Mouse (Mus musculus) forebrain, embryonic 11.5 days (tissue): ENCODE data around the gene Tnfaip8l1. TPM values are rescaled to one million over a fixed set of nuclear protein-coding genes. Genes with fewer than 3 reads are reported as not detected.

Experiments
- ATAC-seq: fragments of 200-750 bp; cut with Nextera tagmentation; replicated peaks from 2 replicates; pipeline ENCODE4 v1.8.0; 2017; ENCODE audit warnings: moderate TSS enrichment; ENCODE audit not compliant: low FRiP score
- DNase-seq: peaks from one replicate; pipeline ENCODE4 v3.0.0-alpha.2; 2017; ENCODE audit warnings: low spot score
- H3K27ac ChIP-seq: fragments of 300-500 bp; sonication (generic); 2 replicates; pipeline ENCODE4 v1.5.1; 2014; ENCODE audit warnings: low read depth, low read length
- H3K27me3 ChIP-seq: fragments of 300-500 bp; sonication (generic); 2 replicates; pipeline ENCODE4 v1.6.1; 2014; ENCODE audit warnings: mild to moderate bottlenecking, low read length, mixed read lengths; ENCODE audit not compliant: control insufficient read depth, insufficient read depth
- H3K36me3 ChIP-seq: fragments of 300-500 bp; sonication (generic); 2 replicates; pipeline ENCODE4 v1.6.1; 2014; ENCODE audit warnings: mild to moderate bottlenecking, low read length, moderate library complexity, mixed read lengths; ENCODE audit not compliant: control insufficient read depth, insufficient read depth
- H3K4me1 ChIP-seq: fragments of 300-500 bp; sonication (generic); replicated peaks from 2 replicates; pipeline ENCODE4 v1.6.1; 2014; ENCODE audit warnings: low read length, mixed read lengths; ENCODE audit not compliant: control insufficient read depth, insufficient read depth
- H3K4me2 ChIP-seq: fragments of 300-500 bp; sonication (generic); 2 replicates; pipeline ENCODE4 v1.6.1; 2014; ENCODE audit warnings: low read depth, mild to moderate bottlenecking, low read length, moderate library complexity, mixed read lengths; ENCODE audit not compliant: severe bottlenecking
- H3K4me3 ChIP-seq: fragments of 300-500 bp; sonication (generic); 2 replicates; pipeline ENCODE4 v1.5.1; 2014; ENCODE audit warnings: low read depth, low read length
- H3K9ac ChIP-seq: fragments of 300-500 bp; sonication (generic); 2 replicates; pipeline ENCODE4 v1.6.1; 2014; ENCODE audit warnings: low read length
- H3K9me3 ChIP-seq: fragments of 300-500 bp; sonication (generic); 2 replicates; pipeline ENCODE4 v1.6.1; 2016; ENCODE audit warnings: low read length, mixed read lengths; ENCODE audit not compliant: control insufficient read depth
- WGBS: fragments of 180-500 bp; shearing (Covaris S2); extraction: QIAGEN DNeasy Blood & Tissue Kit; methylation state at CpG from one replicate; pipeline ENCODE4 v1.1.7; 2014; 5-methylcytosine and 5-hydroxymethylcytosine counted together
- polyA plus RNA-seq: library from polyadenylated mRNA; unstranded; fragments of >200 nt; fragmentation: Nextera tagmentation; extraction: Ambion mirVana; gene quantifications from 2 replicates; pipeline ENCODE4 v1.2.1, GENCODE M21; 2014

The Tnfaip8l1 gene
- polyA plus RNA-seq, 1 experiment from 2014 or later: 7.7 TPM

DNA sequence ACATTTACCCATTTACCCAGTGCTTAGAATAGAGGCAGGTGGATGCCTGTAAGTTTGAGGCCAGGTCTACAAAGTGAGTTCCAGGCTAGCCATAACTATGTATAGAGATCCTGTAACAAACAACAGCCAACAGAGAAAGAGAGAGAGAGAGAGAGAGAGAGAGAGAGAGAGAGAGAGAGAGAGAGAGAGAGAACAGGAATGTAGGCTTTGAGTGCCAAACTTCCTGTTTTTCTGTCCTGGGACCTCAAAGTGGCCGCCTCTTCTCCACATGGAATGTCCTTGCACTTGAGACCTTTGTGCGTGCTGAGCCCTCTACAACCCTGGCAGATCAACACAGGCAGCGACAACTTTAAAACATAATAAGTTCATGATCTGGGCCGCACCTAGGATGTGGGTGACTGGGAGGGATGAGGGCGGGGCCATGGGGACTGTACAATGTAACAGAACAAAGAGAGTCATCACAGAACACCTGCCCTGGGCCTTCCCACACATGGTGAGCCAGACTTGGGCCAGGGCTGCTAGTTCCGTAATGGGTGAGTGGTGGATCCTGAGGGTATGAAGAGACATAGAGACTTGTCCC is 1.3 kb downstream of the Tnfaip8l1 start:
- DNase-seq: no peak
- Histone ChIP-seq H3K9me3 (no peaks in the 10 kb centered on the region), H3K27ac (no peak overlapping the region), H3K4me3 (no peak overlapping the region), H3K4me2 (no peak overlapping the region), H3K36me3 (no peaks in the 10 kb centered on the region), H3K27me3 (peaks cover 3% of the 10 kb centered on the region; the same call in 1 of the 2 replicates), H3K9ac (no peak overlapping the region), H3K4me1 (peaks cover 10% of the 10 kb centered on the region; the same call in 1 of the 2 replicates)
- no peak for ATAC-seq
- 84% methylated on average over 6 of the region's 6 CpGs for WGBS

DNA sequence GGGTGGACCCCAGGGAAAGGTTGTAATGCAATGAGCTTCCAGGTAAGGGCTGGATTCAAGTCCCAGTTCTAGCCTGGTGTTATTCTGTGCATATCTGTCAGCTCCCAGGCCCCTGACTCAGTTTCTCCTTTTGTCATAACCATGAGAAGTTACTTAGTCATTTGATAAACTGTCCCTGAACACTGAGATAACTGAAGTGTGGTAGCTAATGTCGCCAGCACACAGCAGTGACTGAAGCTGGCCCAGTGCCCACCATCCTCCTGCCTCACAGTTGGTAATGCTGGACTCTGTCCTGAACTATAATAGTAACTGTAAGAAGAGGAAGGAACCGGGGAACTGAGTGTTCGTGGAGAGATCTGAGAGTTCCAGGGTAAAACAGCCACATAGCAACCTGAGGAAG is 2.2 kb downstream of the Tnfaip8l1 start:
- H3K9me3 ChIP-seq: no peaks in the 10 kb centered on the region
- peaks cover 10% of the 10 kb centered on the region; the same call in 1 of the 2 replicates for H3K4me1 ChIP-seq
- 78% methylated on average over 3 of the region's 3 CpGs for WGBS
- no peaks in the 10 kb centered on the region for H3K36me3 ChIP-seq
- no peak overlapping the region for H3K4me3 ChIP-seq
- DNase-seq (no peak), ATAC-seq (no peak)
- H3K27me3 ChIP-seq: peaks cover 3% of the 10 kb centered on the region; the same call in 1 of the 2 replicates
- no peak overlapping the region for H3K9ac ChIP-seq
- H3K4me2 ChIP-seq: no peak overlapping the region
- no peak overlapping the region for H3K27ac ChIP-seq

DNA sequence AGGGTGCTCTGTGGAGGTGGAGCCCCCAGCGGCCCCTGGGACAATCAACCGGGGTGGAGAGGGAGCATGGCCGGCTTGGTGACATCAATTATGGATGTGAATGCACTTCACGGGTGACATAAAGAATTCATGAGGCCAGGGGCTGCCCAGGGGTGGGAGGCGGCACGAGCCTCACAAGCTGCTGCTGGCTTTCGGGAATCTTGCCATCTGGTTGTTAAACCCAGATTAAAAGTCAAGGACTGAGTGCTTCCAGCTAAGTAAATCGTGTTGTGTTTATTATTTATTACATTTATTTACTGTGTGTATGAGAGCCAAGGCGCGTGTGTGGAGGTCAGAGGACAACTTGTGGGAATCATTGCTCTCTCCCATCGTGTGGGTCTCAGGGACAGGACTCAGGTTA is 3.4 kb downstream of the Tnfaip8l1 start:
- H3K27me3 ChIP-seq: peaks cover 3% of the 10 kb centered on the region; the same call in 1 of the 2 replicates
- no peak overlapping the region for H3K9ac ChIP-seq
- H3K36me3 ChIP-seq: no peaks in the 10 kb centered on the region
- H3K9me3 ChIP-seq: no peaks in the 10 kb centered on the region
- no peak overlapping the region for H3K4me2 ChIP-seq
- peaks cover 16% of the 10 kb centered on the region for H3K4me1 ChIP-seq
- 75% methylated on average over 11 of the region's 11 CpGs for WGBS
- DNase-seq (no peak), ATAC-seq (no peak)
- H3K4me3 ChIP-seq: no peak overlapping the region
- 0 out of 2 replicates have a peak overlapping the region, but pooled peaks have one; percentile 3 for H3K27ac ChIP-seq

DNA sequence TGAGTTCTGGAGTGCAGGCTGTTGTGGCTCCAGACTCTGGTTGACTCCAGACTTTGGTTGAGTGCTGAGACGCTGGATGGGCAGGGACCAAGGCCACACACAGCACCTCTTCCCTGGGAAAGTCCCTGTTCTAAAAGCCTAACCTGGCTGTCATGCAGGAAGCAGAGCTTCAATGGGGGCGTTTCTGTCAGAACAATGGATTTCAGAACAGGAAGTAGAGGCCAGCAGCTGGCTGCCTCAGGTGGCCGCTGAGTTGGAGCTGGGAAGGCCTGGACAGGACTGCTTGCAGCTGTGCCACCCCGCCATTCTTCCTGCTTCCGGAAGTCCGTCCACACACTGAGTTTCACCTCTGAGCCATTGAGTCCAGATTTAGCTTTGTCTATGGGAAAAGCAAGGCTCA is 7.6 kb downstream of the Tnfaip8l1 start:
- Histone ChIP-seq H3K36me3 (no peaks in the 10 kb centered on the region), H3K4me1 (peaks cover 8% of the 10 kb centered on the region; the same call in 1 of the 2 replicates), H3K4me3 (no peak overlapping the region), H3K9me3 (no peaks in the 10 kb centered on the region), H3K27me3 (no peaks in the 10 kb centered on the region), H3K27ac (peak overlapping the region; percentile 25; the same call in 1 of the 2 replicates), H3K9ac (no peak overlapping the region), H3K4me2 (no peak overlapping the region)
- ATAC-seq: no peak
- DNase-seq: no peak
- WGBS: 69% methylated on average over 6 of the region's 6 CpGs

DNA sequence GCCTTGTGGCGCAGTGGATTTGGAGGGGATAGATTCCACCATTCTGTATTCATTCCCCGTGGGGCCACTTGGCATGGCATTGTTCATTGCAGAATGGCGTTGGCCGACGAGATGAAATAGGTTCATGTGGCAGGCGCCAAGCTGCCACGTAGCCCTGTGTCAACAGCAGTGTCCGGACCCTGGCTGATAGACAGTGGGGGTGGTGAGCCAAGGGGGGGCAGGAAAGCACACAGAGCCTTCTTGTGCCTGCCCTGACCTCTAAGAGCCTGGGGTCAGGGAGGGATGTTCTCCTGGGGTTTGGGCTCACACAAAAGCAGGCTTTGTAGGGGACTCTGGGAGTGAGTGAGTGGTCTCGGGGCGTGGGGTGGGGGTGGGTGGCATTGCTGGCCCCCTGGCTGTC is 8.4 kb downstream of the Tnfaip8l1 start:
- Histone ChIP-seq H3K36me3 (no peaks in the 10 kb centered on the region), H3K4me1 (peaks cover 8% of the 10 kb centered on the region; the same call in 1 of the 2 replicates), H3K27me3 (no peaks in the 10 kb centered on the region), H3K4me2 (no peak overlapping the region), H3K4me3 (no peak overlapping the region), H3K9me3 (no peaks in the 10 kb centered on the region), H3K27ac (no peak overlapping the region; the same call in 1 of the 2 replicates), H3K9ac (no peak overlapping the region; the same call in 1 of the 2 replicates)
- WGBS: 26% methylated on average over 10 of the region's 10 CpGs
- ATAC-seq (no peak), DNase-seq (no peak)

DNA sequence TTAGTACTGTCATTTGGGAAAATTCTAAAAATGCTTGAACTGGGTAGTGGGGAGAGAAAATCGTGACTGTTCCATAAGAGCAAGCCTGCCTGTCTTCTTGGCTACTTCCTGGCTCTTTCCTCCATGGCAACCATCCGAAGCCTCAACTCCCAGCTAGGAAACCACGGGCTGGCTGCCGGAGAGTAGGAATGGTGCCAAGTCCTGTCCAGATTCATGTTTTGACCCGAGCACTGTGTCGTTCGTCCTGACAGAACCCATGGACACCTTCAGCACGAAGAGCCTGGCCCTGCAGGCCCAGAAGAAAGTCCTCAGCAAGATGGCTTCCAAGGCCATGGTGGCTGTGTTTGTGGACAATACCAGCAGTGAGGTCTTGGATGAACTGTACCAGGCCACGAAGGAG is 9.2 kb downstream of the Tnfaip8l1 start:
- Histone ChIP-seq H3K9ac (no peak overlapping the region), H3K27me3 (no peaks in the 10 kb centered on the region), H3K4me1 (peaks cover 8% of the 10 kb centered on the region; the same call in 1 of the 2 replicates), H3K4me2 (no peak overlapping the region), H3K4me3 (no peak overlapping the region), H3K36me3 (no peaks in the 10 kb centered on the region; the same call in 1 of the 2 replicates), H3K9me3 (no peaks in the 10 kb centered on the region), H3K27ac (no peak overlapping the region)
- ATAC-seq (no peak), DNase-seq (no peak)
- WGBS: 91% methylated on average over 9 of the region's 9 CpGs

DNA sequence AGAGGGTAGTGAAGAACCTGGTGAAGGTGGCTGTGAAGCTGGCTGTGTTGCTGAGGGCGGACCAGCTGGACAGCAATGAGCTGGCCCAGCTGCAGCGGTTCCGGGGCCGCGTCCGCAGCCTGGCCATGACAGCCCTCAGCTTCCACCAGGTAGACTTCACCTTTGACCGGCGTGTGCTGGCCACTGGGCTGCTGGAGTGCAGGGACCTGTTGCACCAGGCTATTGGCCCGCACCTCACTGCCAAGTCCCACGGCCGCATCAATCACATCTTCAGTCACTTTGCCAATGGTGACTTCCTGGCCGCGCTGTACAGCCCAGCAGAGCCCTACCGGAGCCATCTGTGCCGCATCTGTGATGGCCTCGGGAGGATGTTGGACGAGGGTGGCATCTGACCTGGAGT is 9.6 kb downstream of the Tnfaip8l1 start:
- Histone ChIP-seq H3K27me3 (no peaks in the 10 kb centered on the region), H3K27ac (no peak overlapping the region)
- no peak for ATAC-seq

DNA sequence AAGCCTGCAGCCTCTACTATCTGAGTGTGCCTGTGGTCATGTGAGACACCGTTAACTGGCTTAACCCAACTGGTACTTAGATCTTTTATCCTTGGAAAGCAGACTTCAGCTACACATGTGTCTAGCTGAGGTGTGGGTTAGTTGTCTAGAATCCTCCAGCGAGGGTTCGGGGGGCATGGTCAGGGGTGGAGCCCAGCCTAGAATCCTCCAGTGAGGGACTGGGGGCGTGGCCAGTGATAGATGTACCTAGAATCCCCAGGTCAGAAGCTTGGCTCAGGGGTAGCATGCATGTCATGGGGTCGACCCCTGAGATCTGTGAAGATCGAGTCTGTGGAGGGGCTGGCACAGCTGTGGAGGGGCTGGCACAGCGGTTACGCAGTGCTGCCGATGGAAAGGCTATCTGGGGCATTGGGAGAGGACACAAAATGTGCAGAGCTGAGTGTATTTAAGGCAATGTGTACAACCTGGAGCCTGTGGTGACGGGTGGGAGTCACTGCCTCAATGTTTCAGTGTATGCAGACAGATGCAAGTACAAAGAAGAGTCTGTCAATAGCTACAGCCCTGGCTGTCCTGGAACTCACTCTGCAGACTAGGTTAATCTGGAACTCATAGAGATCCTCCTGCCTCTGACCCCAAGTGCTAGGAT is 11.2 kb downstream of the Tnfaip8l1 start:
- no peak overlapping the region for H3K9ac ChIP-seq
- peaks cover 8% of the 10 kb centered on the region; the same call in 1 of the 2 replicates for H3K4me1 ChIP-seq
- no peak overlapping the region for H3K4me3 ChIP-seq
- H3K27ac ChIP-seq: no peak overlapping the region
- ATAC-seq (no peak), DNase-seq (no peak)
- H3K9me3 ChIP-seq: no peaks in the 10 kb centered on the region
- 56% methylated on average over 10 of the region's 10 CpGs for WGBS
- no peak overlapping the region for H3K4me2 ChIP-seq
- H3K27me3 ChIP-seq: no peaks in the 10 kb centered on the region
- H3K36me3 ChIP-seq: peaks cover 4% of the 10 kb centered on the region; the same call in 1 of the 2 replicates

More for the DNA sequence above, 9.6 kb downstream of the Tnfaip8l1 start:
- peaks cover 4% of the 10 kb centered on the region; the same call in 1 of the 2 replicates for H3K36me3 ChIP-seq
- no peak overlapping the region for H3K4me2 ChIP-seq
- H3K9me3 ChIP-seq: no peaks in the 10 kb centered on the region
- H3K4me1 ChIP-seq: peaks cover 8% of the 10 kb centered on the region; the same call in 1 of the 2 replicates
- 94% methylated on average over 17 of the region's 17 CpGs for whole genome bisulfite sequencing
- no peak overlapping the region for H3K4me3 ChIP-seq
- H3K9ac ChIP-seq: no peak overlapping the region
- DNase-seq: no peak
